Mouse (Mus musculus) lung, postnatal 0 days (tissue): ENCODE results near the gene Nexn.

ENCODE experiments used
- CTCF ChIP-seq: IDR thresholded peaks from 2 replicates; pipeline ENCODE4 v1.5.1; 2016; ENCODE audit warnings: antibody characterized with exemption, mild to moderate bottlenecking
- EP300 ChIP-seq: IDR thresholded peaks from 2 replicates; pipeline ENCODE4 v1.6.1; 2016; ENCODE audit warnings: antibody characterized with exemption, mild to moderate bottlenecking, control low read depth

GRCm38 (mm10) chr3:152284759-152285158 lies 18.6 kb upstream of the Nexn start:
- TF ChIP-seq CTCF (no peak), EP300 (no peak)
